Mouse (Mus musculus) layer of hippocampus, adult 9-10 months (tissue): ENCODE data around the gene Gramd1b.

Experiments used
- DNase-seq: peaks from one replicate; pipeline ENCODE4 v3.0.0; 2022; ENCODE audit warnings: low spot score

Gramd1b gene

GRCm38 (mm10) chr9:40263874-40264273 is 267.3 kb downstream of the Gramd1b start:
- no peak for DNase-seq

GRCm38 (mm10) chr9:40252459-40252858 is 278.7 kb downstream of the Gramd1b start:
- DNase-seq = no peak

- no peak for DNase-seq
Measured at GRCm38 (mm10) chr9:40249106-40249505, 282.1 kb downstream of the Gramd1b start.

- no peak for DNase-seq
Measured at GRCm38 (mm10) chr9:40246702-40247101, 284.5 kb downstream of the Gramd1b start.

- DNase-seq = no peak
Measured at GRCm38 (mm10) chr9:40245974-40246665, 285.1 kb downstream of the Gramd1b start.

GRCm38 (mm10) chr9:40245466-40245865 is 285.7 kb downstream of the Gramd1b start:
- DNase-seq = no peak
